17 mouse cellular contexts compared by ENCODE assay signal in genomic region chrX:164291147-164291546, GRCm38 (mm10). TPM values are rescaled to one million over a fixed set of nuclear protein-coding genes. Genes with fewer than 3 reads are reported as not detected.
A peak's percentile ranks its signal among the peaks of the same experiment; 100 is the strongest.
DNase-seq lines count a peak whose midpoint lies in the region; ATAC-seq and TF ChIP-seq lines count a peak whose summit lies in the region.
"Had no signal": no experiment of that assay in that cellular context is flagged by ENCODE, and none has a peak within 500 bp of the region (broad histone marks: within the 10 kb centered on the region; RNA-seq: fewer than 3 reads in every experiment).

No protein-coding gene starts in this region.

- WGBS in lung, adult 2 months, result 36% methylated on average over 5 of the region's 5 CpGs
- 21% methylated on average over 5 of the region's 5 CpGs for WGBS in embryonic facial prominence, embryonic 15.5 days

- no peak for TF ChIP-seq POLR2A in lung, adult 2 months (IDR thresholded peaks at IDR 0.05; ENCODE audit: borderline replicate concordance, extremely low read depth, low read depth, low read length)

- H3K27ac ChIP-seq in embryonic facial prominence, embryonic 15.5 days (replicated peaks), result no peak overlapping the region
- H3K27ac ChIP-seq: hindbrain, embryonic 14.5 days; liver, embryonic 15.5 days; stomach, postnatal 0 days had no signal

- peak; percentile 13 for DNase-seq in embryo, embryonic 10 days (ENCODE audit: low spot score)
- no peak for DNase-seq in embryo, embryonic 9.5 days (ENCODE audit: extremely low spot score)
- peak; percentile 20 to 58 for DNase-seq in lung, adult 18-20 months
- DNase-seq in lung, adult 2 months, result no peak
- DNase-seq in lung, postnatal 36 days, result peak; percentile 59
- no peak for DNase-seq in testis, postnatal 10 days (ENCODE audit: low spot score)
- no peak for DNase-seq in cerebellum, postnatal 4 days (ENCODE audit: low spot score in 2 of 2)
- DNase-seq: cerebellum, adult 11-12 months; kidney, postnatal 25 days; left cerebral cortex, postnatal 4 days; thymus, postnatal 36 days had no signal

- no peak overlapping the region for H3K4me2 ChIP-seq in embryonic facial prominence, embryonic 15.5 days (replicated peaks)
- H3K4me2 ChIP-seq: hindbrain, embryonic 14.5 days; liver, embryonic 15.5 days; midbrain, embryonic 11.5 days had no signal

- TF ChIP-seq CTCF in lung, adult 2 months (IDR thresholded peaks at IDR 0.05; ENCODE audit: insufficient read depth, low read length), result no peak

- ATAC-seq in embryonic facial prominence, embryonic 15.5 days (ENCODE audit: insufficient number of reproducible peaks, low FRiP score, low TSS enrichment, low read depth), result peak; percentile 57; the same call in 1 of the 2 replicates
- ATAC-seq: intestine, embryonic 16.5 days had no signal

- H3K9me3 ChIP-seq in embryonic facial prominence, embryonic 15.5 days (replicated peaks), result no peaks in the 10 kb centered on the region
- H3K9me3 ChIP-seq: liver, embryonic 15.5 days had no signal

- H3K4me1 ChIP-seq in lung, adult 2 months (ENCODE audit: control insufficient read depth, insufficient read depth, low read length), result no peaks in the 10 kb centered on the region
- no peaks in the 10 kb centered on the region for H3K4me1 ChIP-seq in embryonic facial prominence, embryonic 15.5 days
- H3K4me1 ChIP-seq: liver, embryonic 15.5 days had no signal

- H3K9ac ChIP-seq in embryonic facial prominence, embryonic 15.5 days, result no peak overlapping the region
- H3K9ac ChIP-seq: hindbrain, embryonic 14.5 days; liver, embryonic 15.5 days had no signal

- no peak overlapping the region for H3K4me3 ChIP-seq in lung, adult 2 months (replicated peaks; ENCODE audit: extremely low read depth, low read depth, low read length)
- no peak overlapping the region for H3K4me3 ChIP-seq in embryonic facial prominence, embryonic 15.5 days (replicated peaks)
- H3K4me3 ChIP-seq: liver, embryonic 15.5 days had no signal

- no peaks in the 10 kb centered on the region for H3K36me3 ChIP-seq in embryonic facial prominence, embryonic 15.5 days
- H3K36me3 ChIP-seq: liver, embryonic 15.5 days had no signal

- peaks cover 4% of the 10 kb centered on the region; the same call in 1 of the 2 replicates for H3K27me3 ChIP-seq in embryonic facial prominence, embryonic 15.5 days
- H3K27me3 ChIP-seq: liver, embryonic 15.5 days had no signal

RNA-seq across cellular contexts. Expression of gene Pir, which starts 22.0 kb away (rescaled TPM):
- 11.1 and 11.9 TPM in 2 replicates for polyA plus RNA-seq in lung, adult 2 months (2012; rRNA removed)
- polyA plus RNA-seq in embryonic facial prominence, embryonic 15.5 days (2015; fragmentation: Nextera tagmentation; extraction: Ambion mirVana), result 14.9 and 18.8 TPM in 2 replicates

RNA-seq across cellular contexts. Expression of gene Bmx, which starts 33.2 kb away (rescaled TPM):
- 1.4 and 2.7 TPM in 2 replicates for polyA plus RNA-seq in lung, adult 2 months (2012; rRNA removed)
- polyA plus RNA-seq in embryonic facial prominence, embryonic 15.5 days (2015; fragmentation: Nextera tagmentation; extraction: Ambion mirVana), result 1.1 and 1.6 TPM in 2 replicates

Comparison
In these comparisons a context has a peak if more than half of its experiments do, and no peak if none do; other contexts are left out.
1. DNase-seq: peak in embryo, embryonic 10 days (single experiment), lung, adult 18-20 months (2 of 2) and lung, postnatal 36 days (single experiment); none in embryo, embryonic 9.5 days (single experiment), lung, adult 2 months (single experiment), testis, postnatal 10 days (single experiment) and cerebellum, postnatal 4 days (0 of 2).